Mouse (Mus musculus) C2C12 (cell line): ENCODE data around the gene Ercc6l2.

ENCODE experiments used
- CEBPB ChIP-seq: IDR thresholded peaks from one replicate; pipeline ENCODE4 v1.6.1; 2011; ENCODE audit warnings: low read depth, mild to moderate bottlenecking, control low read depth, moderate library complexity
- CTCF ChIP-seq: IDR thresholded peaks from one replicate; pipeline ENCODE4 v1.5.1; 2011; ENCODE audit not compliant: control insufficient read depth, insufficient read depth, insufficient read length

GRCm38 (mm10) chr13:63766065-63766464 lies 49.0 kb upstream of the Ercc6l2 start:
- no peak for TF ChIP-seq CTCF
- TF ChIP-seq CEBPB: no peak
